Mouse (Mus musculus) inflammation-experienced regulatory T-cells, adult 6 months (primary cell): ENCODE results near the gene Crb1. TPM values are rescaled to one million over a fixed set of nuclear protein-coding genes. Genes with fewer than 3 reads are reported as not detected.

ENCODE experiments used
- ATAC-seq: one replicate; pipeline ENCODE4 v1.8.0; 2017
- polyA plus RNA-seq, 3 experiments: library from polyadenylated mRNA; unstranded; fragments of 100-300 nt; shearing (Covaris generic); gene quantifications; one replicate each; pipeline ENCODE4 v1.2.1; 2017

Gene Crb1
- polyA plus RNA-seq, 3 experiments from 2014 or later: not detected

GRCm38 (mm10) chr1:139223804-139224203 lies 153.1 kb downstream of the Crb1 start:
- no peak for ATAC-seq

GRCm38 (mm10) chr1:139215311-139215710 lies 161.6 kb downstream of the Crb1 start:
- ATAC-seq: no peak

- ATAC-seq: no peak
Observed at GRCm38 (mm10) chr1:139210505-139210904, 166.4 kb downstream of the Crb1 start.

- ATAC-seq: no peak
Observed at GRCm38 (mm10) chr1:139209796-139210195, 167.1 kb downstream of the Crb1 start.

- no peak for ATAC-seq
Observed at GRCm38 (mm10) chr1:139206259-139206658, 170.6 kb downstream of the Crb1 start.

- no peak for ATAC-seq
Observed at GRCm38 (mm10) chr1:139203026-139203425, 173.9 kb downstream of the Crb1 start.

- ATAC-seq: no peak
Observed at GRCm38 (mm10) chr1:139194428-139195028, 182.4 kb downstream of the Crb1 start.

- no peak for ATAC-seq
Observed at GRCm38 (mm10) chr1:139194011-139194410, 182.9 kb downstream of the Crb1 start.

- no peak for ATAC-seq
Observed at GRCm38 (mm10) chr1:139192635-139193034, 184.3 kb downstream of the Crb1 start.

GRCm38 (mm10) chr1:139180481-139181149 lies 196.3 kb downstream of the Crb1 start:
- peak; percentile 71 for ATAC-seq

- ATAC-seq: peak; percentile 32
Observed at GRCm38 (mm10) chr1:139179707-139180106, 197.2 kb downstream of the Crb1 start.

GRCm38 (mm10) chr1:139174058-139174832 lies 202.7 kb downstream of the Crb1 start:
- no peak for ATAC-seq

GRCm38 (mm10) chr1:139162814-139163213 lies 214.1 kb downstream of the Crb1 start:
- ATAC-seq: peak; percentile 48

- ATAC-seq: no peak
Observed at GRCm38 (mm10) chr1:139161619-139162018, 215.3 kb downstream of the Crb1 start.

GRCm38 (mm10) chr1:139156397-139156796 lies 220.5 kb downstream of the Crb1 start:
- ATAC-seq: no peak

- no peak for ATAC-seq
Observed at GRCm38 (mm10) chr1:139153493-139153892, 223.4 kb downstream of the Crb1 start.

GRCm38 (mm10) chr1:139153006-139153405 lies 223.9 kb downstream of the Crb1 start:
- ATAC-seq: no peak

Other genes starting within 250 kb of the Crb1 start
- 1 to 10 TPM; 4.3 to 7.2 (median 4.8) TPM for gene Zbtb41, start 45.2 kb upstream of the Crb1 start, polyA plus RNA-seq
- gene Aspm, start 77.7 kb upstream of the Crb1 start, polyA plus RNA-seq: 10 to 100 TPM in 1 of 3 experiments, 1 to 10 TPM in 1, under 1 TPM in 1; 0.50 to 10.3 (median 1.2) TPM
- not detected for gene F13b, start 124.6 kb upstream of the Crb1 start, polyA plus RNA-seq
- gene Cfhr1, start 183.2 kb upstream of the Crb1 start, polyA plus RNA-seq: not detected